Mouse (Mus musculus) midbrain, embryonic 10.5 days (tissue): ENCODE data around the gene C130074G19Rik. TPM values are rescaled to one million over a fixed set of nuclear protein-coding genes. Genes with fewer than 3 reads are reported as not detected.

Experiments
- DNase-seq: peaks from one replicate; pipeline ENCODE4 v3.0.0-alpha.2; 2017; ENCODE audit warnings: low spot score
- H3K27ac ChIP-seq: fragments of 300-500 bp; sonication (generic); replicated peaks from 2 replicates; pipeline ENCODE4 v1.5.1; 2016; ENCODE audit warnings: mild to moderate bottlenecking
- H3K27me3 ChIP-seq: fragments of 300-500 bp; sonication (generic); 2 replicates; pipeline ENCODE4 v1.6.1; 2016; ENCODE audit warnings: low read depth, mild to moderate bottlenecking; ENCODE audit not compliant: poor library complexity, severe bottlenecking
- H3K36me3 ChIP-seq: fragments of 300-500 bp; sonication (generic); 2 replicates; pipeline ENCODE4 v1.6.1; 2016; ENCODE audit warnings: mild to moderate bottlenecking, moderate library complexity
- H3K4me1 ChIP-seq: fragments of 300-500 bp; sonication (generic); 2 replicates; pipeline ENCODE4 v1.6.1; 2016
- H3K4me3 ChIP-seq: fragments of 300-500 bp; sonication (generic); 2 replicates; pipeline ENCODE4 v1.5.1; 2016; ENCODE audit warnings: mild to moderate bottlenecking, moderate library complexity
- H3K9me3 ChIP-seq: fragments of 300-500 bp; sonication (generic); replicated peaks from 2 replicates; pipeline ENCODE4 v1.6.1; 2016; ENCODE audit warnings: mild to moderate bottlenecking
- WGBS: fragments of 180-500 bp; shearing (Covaris S2); methylation state at CpG from one replicate; pipeline ENCODE4 v1.1.7; 2016; 5-methylcytosine and 5-hydroxymethylcytosine counted together
- polyA plus RNA-seq: library from polyadenylated mRNA; unstranded; fragments of >200 nt; fragmentation: Nextera tagmentation; extraction: Ambion mirVana; gene quantifications from 2 replicates; pipeline ENCODE4 v1.2.1, GENCODE M21; 2016

The C130074G19Rik gene
- 0.57 and 0.62 TPM in 2 replicates for polyA plus RNA-seq

GRCm38 (mm10) chr1:184882281-184883268, at the start of gene C130074G19Rik:
C130074G19Rik (minus strand) TSS chr1:184883218.
- DNase-seq: peak; percentile 71
- Histone ChIP-seq H3K4me3 (peak within 1 kb of the TSS; percentile 62), H3K36me3 (no peaks in the 10 kb centered on the region), H3K9me3 (no peaks in the 10 kb centered on the region), H3K4me1 (peaks cover 15% of the 10 kb centered on the region), H3K27ac (peak within 1 kb of the TSS; percentile 63), H3K27me3 (peaks cover 54% of the 10 kb centered on the region)
- 2% methylated on average over 77 of the region's 77 CpGs for WGBS

GRCm38 (mm10) chr1:184931097-184931496, 48.1 kb upstream of the C130074G19Rik start:
- Histone ChIP-seq H3K4me3 (no peak overlapping the region), H3K27ac (no peak overlapping the region), H3K27me3 (no peaks in the 10 kb centered on the region), H3K36me3 (peaks cover 32% of the 10 kb centered on the region), H3K4me1 (no peaks in the 10 kb centered on the region), H3K9me3 (no peaks in the 10 kb centered on the region)
- 93% methylated on average over 6 of the region's 6 CpGs for WGBS
- no peak for DNase-seq

- Histone ChIP-seq H3K27me3 (no peaks in the 10 kb centered on the region), H3K27ac (no peak overlapping the region), H3K36me3 (peaks cover 33% of the 10 kb centered on the region), H3K4me3 (no peak overlapping the region), H3K4me1 (no peaks in the 10 kb centered on the region), H3K9me3 (no peaks in the 10 kb centered on the region)
- WGBS: 77% methylated on average over 1 of the region's 1 CpGs
- DNase-seq: no peak
These were observed 45.4 kb upstream of the C130074G19Rik start for GRCm38 (mm10) chr1:184928382-184928781.

GRCm38 (mm10) chr1:184927911-184928310, 44.9 kb upstream of the C130074G19Rik start:
- Histone ChIP-seq H3K27ac (no peak overlapping the region), H3K9me3 (no peaks in the 10 kb centered on the region), H3K27me3 (no peaks in the 10 kb centered on the region), H3K4me1 (no peaks in the 10 kb centered on the region), H3K36me3 (peaks cover 37% of the 10 kb centered on the region), H3K4me3 (no peak overlapping the region)
- no peak for DNase-seq
- 94% methylated on average over 1 of the region's 1 CpGs for WGBS

- WGBS: 92% methylated on average over 13 of the region's 13 CpGs
These were observed 39.8 kb upstream of the C130074G19Rik start for GRCm38 (mm10) chr1:184922824-184923223.

GRCm38 (mm10) chr1:184920057-184920456, 37.0 kb upstream of the C130074G19Rik start:
- Histone ChIP-seq H3K27ac (no peak overlapping the region), H3K4me3 (no peak overlapping the region), H3K36me3 (peaks cover 59% of the 10 kb centered on the region), H3K27me3 (no peaks in the 10 kb centered on the region), H3K4me1 (0 out of 2 replicates have a peak, but pooled peaks cover 6% of the 10 kb centered on the region), H3K9me3 (no peaks in the 10 kb centered on the region)
- 86% methylated on average over 5 of the region's 5 CpGs for WGBS
- DNase-seq: no peak

More at GRCm38 (mm10) chr1:184922824-184923223, 39.8 kb upstream of the C130074G19Rik start:
- no peak overlapping the region for H3K27ac ChIP-seq
- H3K4me1 ChIP-seq: 0 out of 2 replicates have a peak, but pooled peaks cover 2% of the 10 kb centered on the region
- no peak for DNase-seq
- no peaks in the 10 kb centered on the region for H3K27me3 ChIP-seq
- H3K36me3 ChIP-seq: peaks cover 58% of the 10 kb centered on the region
- no peaks in the 10 kb centered on the region for H3K9me3 ChIP-seq
- no peak overlapping the region for H3K4me3 ChIP-seq

GRCm38 (mm10) chr1:184918227-184918888, 35.3 kb upstream of the C130074G19Rik start:
- Histone ChIP-seq H3K4me1 (0 out of 2 replicates have a peak, but pooled peaks cover 6% of the 10 kb centered on the region), H3K9me3 (no peaks in the 10 kb centered on the region), H3K4me3 (no peak overlapping the region), H3K36me3 (peaks cover 60% of the 10 kb centered on the region), H3K27ac (no peak overlapping the region), H3K27me3 (no peaks in the 10 kb centered on the region)
- DNase-seq: peak; percentile 22
- WGBS: 80% methylated on average over 5 of the region's 5 CpGs

GRCm38 (mm10) chr1:184912336-184912735, 29.3 kb upstream of the C130074G19Rik start:
- H3K9me3 ChIP-seq: no peaks in the 10 kb centered on the region
- H3K27ac ChIP-seq: no peak overlapping the region
- no peaks in the 10 kb centered on the region for H3K27me3 ChIP-seq
- H3K4me3 ChIP-seq: no peak overlapping the region
- WGBS: 95% methylated on average over 18 of the region's 18 CpGs
- DNase-seq: no peak
- H3K36me3 ChIP-seq: peaks cover 86% of the 10 kb centered on the region
- H3K4me1 ChIP-seq: no peaks in the 10 kb centered on the region

GRCm38 (mm10) chr1:184911861-184912260, 28.8 kb upstream of the C130074G19Rik start:
- no peak overlapping the region for H3K4me3 ChIP-seq
- no peaks in the 10 kb centered on the region for H3K27me3 ChIP-seq
- DNase-seq: no peak
- H3K36me3 ChIP-seq: peaks cover 88% of the 10 kb centered on the region
- no peaks in the 10 kb centered on the region for H3K4me1 ChIP-seq
- no peak overlapping the region for H3K27ac ChIP-seq
- 80% methylated on average over 6 of the region's 6 CpGs for WGBS
- H3K9me3 ChIP-seq: no peaks in the 10 kb centered on the region

GRCm38 (mm10) chr1:184908558-184908957, 25.5 kb upstream of the C130074G19Rik start:
- 91% methylated on average over 9 of the region's 9 CpGs for WGBS
- H3K9me3 ChIP-seq: no peaks in the 10 kb centered on the region
- H3K27ac ChIP-seq: no peak overlapping the region
- peaks cover 97% of the 10 kb centered on the region for H3K36me3 ChIP-seq
- no peak for DNase-seq
- H3K4me3 ChIP-seq: no peak overlapping the region
- no peaks in the 10 kb centered on the region for H3K27me3 ChIP-seq
- peaks cover 4% of the 10 kb centered on the region; the same call in 1 of the 2 replicates for H3K4me1 ChIP-seq

GRCm38 (mm10) chr1:184905904-184906745, 23.1 kb upstream of the C130074G19Rik start:
- H3K27ac ChIP-seq: no peak overlapping the region
- peaks cover 84% of the 10 kb centered on the region for H3K36me3 ChIP-seq
- no peak for DNase-seq

GRCm38 (mm10) chr1:184905371-184905770, 22.4 kb upstream of the C130074G19Rik start:
- Histone ChIP-seq H3K27ac (no peak overlapping the region), H3K9me3 (no peaks in the 10 kb centered on the region), H3K4me1 (peaks cover 9% of the 10 kb centered on the region), H3K27me3 (no peaks in the 10 kb centered on the region), H3K36me3 (peaks cover 81% of the 10 kb centered on the region), H3K4me3 (no peak overlapping the region)
- no peak for DNase-seq
- 85% methylated on average over 19 of the region's 19 CpGs for WGBS

More at GRCm38 (mm10) chr1:184905904-184906745, 23.1 kb upstream of the C130074G19Rik start:
- Histone ChIP-seq H3K4me3 (no peak overlapping the region), H3K4me1 (peaks cover 9% of the 10 kb centered on the region), H3K27me3 (no peaks in the 10 kb centered on the region), H3K9me3 (no peaks in the 10 kb centered on the region)
- WGBS: 91% methylated on average over 12 of the region's 12 CpGs
